10 mouse cellular contexts compared by ENCODE assay signal in the genomic region with DNA sequence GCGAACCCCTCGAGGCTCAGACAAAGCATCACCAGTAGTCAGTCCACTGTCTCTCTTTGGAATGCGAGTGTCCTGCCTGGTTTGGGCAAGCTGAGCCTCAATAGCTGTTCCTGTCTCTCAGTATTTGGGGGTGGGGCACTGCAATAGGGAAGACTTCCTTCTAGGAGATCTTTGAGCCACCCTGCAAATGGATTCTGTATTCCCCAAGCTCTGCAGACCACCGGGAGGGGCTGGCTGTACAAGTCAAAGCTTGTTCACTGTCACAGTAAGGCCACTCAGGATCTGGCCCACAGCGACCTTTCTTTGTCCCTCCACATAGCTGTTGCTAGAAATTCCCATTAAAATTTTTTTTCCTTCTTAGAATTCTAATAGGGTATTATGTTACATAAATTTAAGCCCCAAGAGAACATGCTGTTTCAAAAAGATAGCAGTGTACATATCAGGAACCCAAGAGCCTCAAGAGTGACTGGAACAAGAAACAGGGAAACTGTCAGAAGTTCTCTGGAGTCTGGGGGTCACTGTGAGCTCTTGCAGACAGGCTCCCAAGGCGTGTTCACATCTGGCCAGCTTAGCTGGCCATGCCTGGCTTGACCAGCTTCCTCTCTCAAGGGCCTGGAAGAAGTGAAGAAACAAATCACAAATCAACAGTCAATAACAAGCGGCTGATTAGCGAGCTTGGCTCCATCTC. TPM values are rescaled to one million over a fixed set of nuclear protein-coding genes. Genes with fewer than 3 reads are reported as not detected.
DNase-seq lines count a peak whose midpoint lies in the region; ATAC-seq and TF ChIP-seq lines count a peak whose summit lies in the region.
"Had no signal": no experiment of that assay in that cellular context is flagged by ENCODE, and none has a peak within 500 bp of the region (broad histone marks: within the 10 kb centered on the region; RNA-seq: fewer than 3 reads in every experiment).

No protein-coding gene starts in this region.

- H3K36me3 ChIP-seq in heart, adult 2 months (ENCODE audit: control insufficient read depth, insufficient read depth, low read length) = no peaks in the 10 kb centered on the region
- H3K36me3 ChIP-seq in lung, embryonic 14.5 days (ENCODE audit: insufficient read depth) = no peaks in the 10 kb centered on the region
- no peaks in the 10 kb centered on the region for H3K36me3 ChIP-seq in heart, embryonic 14.5 days (ENCODE audit: control insufficient read depth, insufficient read depth, low read length)
- H3K36me3 ChIP-seq in myocyte (ENCODE audit: control insufficient read depth, insufficient read depth) = no peaks in the 10 kb centered on the region

- H3K4me2 ChIP-seq in lung, embryonic 14.5 days = 0 out of 2 replicates have a peak overlapping the region, but pooled peaks have one; percentile 21
- H3K4me2 ChIP-seq in heart, embryonic 14.5 days (ENCODE audit: low read length) = no peak overlapping the region
- H3K4me2 ChIP-seq in myocyte (ENCODE audit: low read depth) = peak overlapping the region; percentile 80

- ATAC-seq in lung, embryonic 14.5 days (ENCODE audit: insufficient read depth) = no peak
- no peak; the same call in 1 of the 2 replicates for ATAC-seq in heart, embryonic 14.5 days (ENCODE audit: insufficient number of reproducible peaks, insufficient read depth, low FRiP score, low read depth)

- no peak for TF ChIP-seq CTCF in heart, adult 2 months (IDR thresholded peaks at IDR 0.05)
- TF ChIP-seq CTCF in lung, embryonic 14.5 days (IDR thresholded peaks at IDR 0.05; ENCODE audit: low read depth) = no peak
- TF ChIP-seq CTCF in lung, adult 2 months (IDR thresholded peaks at IDR 0.05; ENCODE audit: insufficient read depth, low read length) = no peak

- H3K27ac ChIP-seq in heart, adult 2 months = peak overlapping the region; percentile 88
- peak overlapping the region; percentile 97 for H3K27ac ChIP-seq in lung, embryonic 14.5 days (ENCODE audit: low read depth)
- H3K27ac ChIP-seq in heart, embryonic 14.5 days (replicated peaks in 1 of 2; ENCODE audit: control insufficient read depth in 1 of 2, insufficient read depth in 1 of 2, low read depth in 2 of 2, low read length in 2 of 2) = peak overlapping the region; percentile 95 to 96

- H3K9me3 ChIP-seq in lung, embryonic 14.5 days (ENCODE audit: low read depth, low read length) = no peaks in the 10 kb centered on the region
- no peaks in the 10 kb centered on the region for H3K9me3 ChIP-seq in heart, embryonic 14.5 days (ENCODE audit: control insufficient read depth, low read length)

- no peak for TF ChIP-seq POLR2A in heart, adult 2 months (IDR thresholded peaks at IDR 0.05; ENCODE audit: insufficient read depth, low read depth, low read length)
- no peak for TF ChIP-seq POLR2A in lung, adult 2 months (IDR thresholded peaks at IDR 0.05; ENCODE audit: borderline replicate concordance, extremely low read depth, low read depth, low read length)
- no peak for TF ChIP-seq POLR2A in myocyte (IDR thresholded peaks at IDR 0.05; ENCODE audit: insufficient read length, low read depth)

- no peak for TF ChIP-seq EP300 in heart, adult 2 months (IDR thresholded peaks at IDR 0.05; ENCODE audit: insufficient read depth, low read depth, low read length)

- 54% methylated on average over 8 of the region's 8 CpGs for whole genome bisulfite sequencing in heart, adult 2 months
- 51% methylated on average over 8 of the region's 8 CpGs for WGBS in lung, embryonic 14.5 days
- 66% methylated on average over 8 of the region's 8 CpGs for WGBS in lung, adult 2 months
- 28% methylated on average over 8 of the region's 8 CpGs for WGBS in heart, embryonic 14.5 days

- no peaks in the 10 kb centered on the region for H3K79me2 ChIP-seq in heart, adult 2 months (replicated peaks; ENCODE audit: control insufficient read depth, insufficient read depth, low read length)
- H3K79me2 ChIP-seq in myocyte (ENCODE audit: control insufficient read depth, insufficient read depth) = no peaks in the 10 kb centered on the region

- H3K4me3 ChIP-seq in heart, adult 2 months = no peak overlapping the region
- H3K4me3 ChIP-seq in lung, embryonic 14.5 days (ENCODE audit: low read depth, low read length) = no peak overlapping the region
- H3K4me3 ChIP-seq in lung, adult 2 months (replicated peaks; ENCODE audit: extremely low read depth, low read depth, low read length) = no peak overlapping the region
- no peak overlapping the region for H3K4me3 ChIP-seq in heart, embryonic 14.5 days (ENCODE audit: control insufficient read depth in 1 of 2, insufficient read depth in 1 of 2, low read depth in 1 of 2, low read length in 2 of 2)
- H3K4me3 ChIP-seq in myocyte = no peak overlapping the region

- no peak overlapping the region for H3ac ChIP-seq in myocyte (ENCODE audit: control insufficient read depth, insufficient read length)

- no peak overlapping the region for H3K9ac ChIP-seq in heart, adult 2 months (ENCODE audit: low read depth, low read length)
- H3K9ac ChIP-seq in lung, embryonic 14.5 days = no peak overlapping the region
- H3K9ac ChIP-seq in heart, embryonic 14.5 days (ENCODE audit: low read length) = peak overlapping the region; percentile 14; the same call in 1 of the 2 replicates

- no peak for DNase-seq in heart, adult 2 months
- no peak for DNase-seq in heart, postnatal 36 days
- DNase-seq in lung, embryonic 14.5 days = peak; percentile 36
- no peak for DNase-seq in lung, adult 2 months
- no peak for DNase-seq in frontal cortex, adult 2 months (ENCODE audit: extremely low spot score in 1 of 2, low spot score in 1 of 2)
- DNase-seq in urinary bladder, postnatal 14 days (ENCODE audit: low spot score) = no peak
- DNase-seq: B cell, adult 2 months; cerebellum, adult 11 months had no signal

- intact Hi-C loops in heart, adult 2 months (cut with DNase I) = no loop called here
- intact Hi-C loops in heart, postnatal 36 days (cut with DNase I) = loop anchor here (2.0 kb wide), 1 partner anchor 18 kb away; no protein-coding TSS in a partner anchor

- peaks cover 30% of the 10 kb centered on the region for H3K4me1 ChIP-seq in heart, adult 2 months (ENCODE audit: control insufficient read depth, insufficient read depth, low read length)
- H3K4me1 ChIP-seq in lung, embryonic 14.5 days (ENCODE audit: insufficient read depth) = peaks cover 36% of the 10 kb centered on the region
- peaks cover 30% of the 10 kb centered on the region for H3K4me1 ChIP-seq in lung, adult 2 months (ENCODE audit: control insufficient read depth, insufficient read depth, low read length)
- H3K4me1 ChIP-seq in heart, embryonic 14.5 days (ENCODE audit: control insufficient read depth in 2 of 2, insufficient read depth in 2 of 2, low read length in 2 of 2) = peaks cover 43 to 58% of the 10 kb centered on the region in 2 experiments

- no peaks in the 10 kb centered on the region for H3K27me3 ChIP-seq in heart, adult 2 months (ENCODE audit: control insufficient read depth, insufficient read depth, low read length)
- no peaks in the 10 kb centered on the region for H3K27me3 ChIP-seq in lung, embryonic 14.5 days (ENCODE audit: insufficient read depth, low read length)
- no peaks in the 10 kb centered on the region for H3K27me3 ChIP-seq in heart, embryonic 14.5 days (ENCODE audit: control insufficient read depth, insufficient read depth, low read length)
- no peaks in the 10 kb centered on the region for H3K27me3 ChIP-seq in myocyte (ENCODE audit: control insufficient read depth, insufficient read depth, insufficient read length)

TF ChIP-seq in myocyte, 11 proteins besides CTCF, POLR2A, EP300 and RAD21:
- TF ChIP-seq MYOG (IDR thresholded peaks at IDR 0.05; ENCODE audit: control insufficient read depth in 1 of 3, insufficient read depth in 1 of 3, insufficient read length in 2 of 3, low read depth in 2 of 3) (no peak), TCF12 (IDR thresholded peaks at IDR 0.05; ENCODE audit: insufficient read depth, poor library complexity, severe bottlenecking) (no peak), CEBPB (IDR thresholded peaks at IDR 0.05; ENCODE audit: insufficient read depth, poor library complexity, severe bottlenecking) (no peak), USF1 (IDR thresholded peaks at IDR 0.05; ENCODE audit: low read depth) (no peak), SRF (IDR thresholded peaks at IDR 0.05; ENCODE audit: control insufficient read depth, insufficient read length, low read depth) (no peak), TCF3 (IDR thresholded peaks at IDR 0.05; ENCODE audit: insufficient read length, low read depth) (no peak), MAX (IDR thresholded peaks at IDR 0.05; ENCODE audit: low read depth) (no peak), E2F4 (IDR thresholded peaks at IDR 0.05; ENCODE audit: insufficient read depth) (no peak), MYOD1 (IDR thresholded peaks at IDR 0.05; ENCODE audit: control insufficient read depth in 1 of 3, insufficient read length in 2 of 3, low read depth in 2 of 3) (no peak), POLR2AphosphoS2 (IDR thresholded peaks at IDR 0.05; ENCODE audit: insufficient read length, low read depth) (no peak), REST (IDR thresholded peaks at IDR 0.05; ENCODE audit: insufficient read depth, insufficient read length) (no peak)
TF ChIP-seq in myocyte: peak in this region for 0.

RNA-seq across cellular contexts. Expression of gene Rock2, which starts 25.5 kb away (rescaled TPM):
- 10 to 100 TPM; 78.0 to 80.2 TPM for total RNA-seq in heart, adult 2 months (2021)
- 11.2 and 27.6 TPM in 2 replicates for polyA plus RNA-seq in heart, adult 2 months (2012; rRNA removed)
- total RNA-seq in heart, postnatal 36 days (2021) = 10 to 100 TPM; 77.4 to 84.9 TPM
- polyA plus RNA-seq in lung, embryonic 14.5 days (2014; fragmentation: Nextera tagmentation; extraction: Ambion mirVana) = 22.6 and 23.2 TPM in 2 replicates
- polyA plus RNA-seq in lung, adult 2 months (2012; rRNA removed) = 6.5 and 11.4 TPM in 2 replicates
- 24.8 and 26.7 TPM in 2 replicates for polyA plus RNA-seq in heart, embryonic 14.5 days (2014; fragmentation: Nextera tagmentation; extraction: Ambion mirVana)
- polyA plus RNA-seq in myocyte (2012; fragmentation: generic; extraction: Trizol) = 14.4 TPM
- 39.7 and 42.3 TPM in 2 replicates for polyA plus RNA-seq in frontal cortex, adult 2 months (2012; rRNA removed)

RNA-seq across cellular contexts. Expression of gene E2f6, which starts 58.5 kb away (rescaled TPM):
- 10 to 100 TPM; 79.1 to 84.1 TPM for total RNA-seq in heart, adult 2 months (2021)
- 46.7 and 87.4 TPM in 2 replicates for polyA plus RNA-seq in heart, adult 2 months (2012; rRNA removed)
- total RNA-seq in heart, postnatal 36 days (2021) = 10 to 100 TPM; 72.1 to 74.7 TPM
- 49.0 and 49.8 TPM in 2 replicates for polyA plus RNA-seq in lung, embryonic 14.5 days (2014; fragmentation: Nextera tagmentation; extraction: Ambion mirVana)
- polyA plus RNA-seq in lung, adult 2 months (2012; rRNA removed) = 13.6 and 15.1 TPM in 2 replicates
- 51.3 and 57.3 TPM in 2 replicates for polyA plus RNA-seq in heart, embryonic 14.5 days (2014; fragmentation: Nextera tagmentation; extraction: Ambion mirVana)
- 16.2 TPM for polyA plus RNA-seq in myocyte (2012; fragmentation: generic; extraction: Trizol)
- polyA plus RNA-seq in frontal cortex, adult 2 months (2012; rRNA removed) = 37.9 and 38.1 TPM in 2 replicates
